Mouse (Mus musculus) midbrain, embryonic 14.5 days (tissue): Measurements from ENCODE around the gene Cdk10. TPM values are rescaled to one million over a fixed set of nuclear protein-coding genes. Genes with fewer than 3 reads are reported as not detected.

Experiments used
- ATAC-seq: fragments of 200-750 bp; cut with Nextera tagmentation; 2 replicates; pipeline ENCODE4 v1.8.0; 2017; ENCODE audit warnings: moderate number of reproducible peaks, moderate library complexity; ENCODE audit not compliant: low FRiP score, low TSS enrichment
- DNase-seq: peaks from one replicate; pipeline ENCODE4 v3.0.0-alpha.2; 2015
- H3K27ac ChIP-seq: fragments of 300-500 bp; sonication (generic); replicated peaks from 2 replicates; pipeline ENCODE4 v1.5.1; 2014; ENCODE audit warnings: mild to moderate bottlenecking, low read depth, low read length, moderate library complexity
- H3K27me3 ChIP-seq: fragments of 300-500 bp; sonication (generic); 2 replicates; pipeline ENCODE4 v1.6.1; 2014; ENCODE audit warnings: low read length, control low read depth, mixed read lengths; ENCODE audit not compliant: control insufficient read depth, insufficient read depth
- H3K36me3 ChIP-seq: fragments of 300-500 bp; sonication (generic); 2 replicates; pipeline ENCODE4 v1.6.1; 2014; ENCODE audit warnings: low read length, control low read depth; ENCODE audit not compliant: control insufficient read depth, insufficient read depth
- H3K4me1 ChIP-seq: fragments of 300-500 bp; sonication (generic); 2 replicates; pipeline ENCODE4 v1.6.1; 2014; ENCODE audit warnings: mild to moderate bottlenecking, antibody characterized with exemption, low read length, control low read depth; ENCODE audit not compliant: control insufficient read depth, insufficient read depth
- H3K4me2 ChIP-seq: fragments of 300-500 bp; sonication (generic); 2 replicates; pipeline ENCODE4 v1.6.1; 2014; ENCODE audit warnings: mild to moderate bottlenecking, low read length, moderate library complexity
- H3K4me3 ChIP-seq: fragments of 300-500 bp; sonication (generic); replicated peaks from 2 replicates; pipeline ENCODE4 v1.5.1; 2014; ENCODE audit warnings: low read depth, low read length
- H3K9ac ChIP-seq: fragments of 300-500 bp; sonication (generic); replicated peaks from 2 replicates; pipeline ENCODE4 v1.6.1; 2014; ENCODE audit warnings: mild to moderate bottlenecking, low read length, moderate library complexity
- H3K9me3 ChIP-seq: fragments of 300-500 bp; sonication (generic); 2 replicates; pipeline ENCODE4 v1.6.1; 2016; ENCODE audit warnings: low read length, control low read depth, mixed read lengths; ENCODE audit not compliant: control insufficient read depth
- WGBS: fragments of 180-500 bp; shearing (Covaris S2); extraction: QIAGEN DNeasy Blood & Tissue Kit; methylation state at CpG from one replicate; pipeline ENCODE4 v1.1.7; 2014; 5-methylcytosine and 5-hydroxymethylcytosine counted together
- polyA plus RNA-seq: library from polyadenylated mRNA; unstranded; fragments of >200 nt; fragmentation: Nextera tagmentation; extraction: Ambion mirVana; gene quantifications from 2 replicates; pipeline ENCODE4 v1.2.1, GENCODE M21; 2014

Cdk10 gene
- 53.9 and 62.6 TPM in 2 replicates for polyA plus RNA-seq

DNA sequence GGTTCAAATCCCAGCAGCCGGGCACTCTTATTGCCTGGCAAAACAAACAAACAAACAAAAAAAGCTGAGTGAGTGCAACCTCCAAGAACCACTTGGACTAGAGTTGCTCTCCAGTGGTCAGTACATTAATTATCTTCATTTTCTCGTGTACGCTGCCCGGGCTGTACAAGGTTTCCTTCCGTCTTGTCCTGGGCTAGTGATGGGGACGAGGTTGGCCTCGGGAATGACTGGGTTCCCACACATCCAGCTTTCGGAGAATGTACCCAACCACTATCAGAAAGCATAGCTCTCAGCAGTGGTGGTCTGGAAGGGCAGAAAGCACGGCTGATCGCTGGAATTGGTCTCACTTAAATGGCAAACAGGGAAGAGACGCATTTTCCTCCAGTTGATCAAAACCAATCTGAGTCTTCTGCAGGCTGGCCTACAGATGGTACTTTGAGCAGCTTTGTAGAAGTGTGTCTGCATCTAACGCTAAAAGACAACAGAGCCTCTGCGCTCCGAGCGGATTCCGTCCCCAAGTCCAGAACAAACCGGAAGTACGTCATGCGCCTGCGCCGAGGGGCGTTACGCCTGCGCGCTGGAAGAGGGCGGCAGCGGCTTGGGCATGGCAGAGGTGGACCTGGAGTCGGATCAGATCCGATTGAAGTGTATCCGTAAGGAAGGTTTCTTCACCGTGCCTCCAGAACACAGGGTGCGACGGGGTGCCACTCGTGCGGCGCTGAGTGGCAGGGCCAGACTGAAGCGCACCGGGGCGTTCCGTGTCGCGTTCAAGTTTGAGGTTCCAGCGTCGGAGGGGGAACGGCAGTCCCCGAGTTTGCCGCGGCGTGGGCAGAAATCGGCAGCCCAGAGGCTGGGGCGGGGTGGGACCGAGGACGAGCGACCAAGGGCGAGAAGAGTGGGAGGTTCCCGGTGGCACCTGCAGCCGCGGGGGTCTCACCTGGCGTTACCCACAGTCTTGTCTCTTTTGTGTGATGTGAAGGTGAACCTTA, at the start of gene Cdk10:
TSS of gene Cdk10 (plus strand) at position 565 of the 989 bp plus-strand sequence.
- H3K36me3 ChIP-seq, result peaks cover 21% of the 10 kb centered on the region
- WGBS, result 5% methylated on average over 59 of the region's 59 CpGs

DNA sequence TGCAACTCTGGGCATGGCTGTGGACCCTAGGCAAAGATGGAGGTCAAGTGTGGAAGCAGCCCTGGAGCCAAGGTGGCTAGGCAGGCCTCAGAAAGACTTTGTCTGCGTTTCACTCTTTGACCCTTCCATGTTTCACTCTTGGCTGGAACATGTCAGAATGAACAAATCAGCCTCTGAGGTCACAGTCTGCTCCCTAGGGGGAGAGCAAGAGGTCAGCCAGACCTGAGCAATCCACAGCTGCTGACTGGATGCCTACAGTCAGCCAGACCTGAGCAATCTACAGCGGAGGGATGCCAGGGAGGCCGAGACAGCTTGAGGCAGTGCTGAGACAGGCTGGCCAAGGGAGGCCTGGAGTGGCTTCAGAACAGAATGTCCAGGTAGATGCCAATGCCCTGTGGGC, 43.3 kb upstream of the Cdk10 start:
- Histone ChIP-seq H3K9ac (no peak overlapping the region), H3K9me3 (no peaks in the 10 kb centered on the region; the same call in 1 of the 2 replicates), H3K4me3 (no peak overlapping the region), H3K27me3 (no peaks in the 10 kb centered on the region), H3K4me2 (no peak overlapping the region), H3K36me3 (no peaks in the 10 kb centered on the region), H3K27ac (no peak overlapping the region), H3K4me1 (no peaks in the 10 kb centered on the region)
- WGBS, result 84% methylated on average over 3 of the region's 3 CpGs
- DNase-seq (no peak), ATAC-seq (no peak)

More for the DNA sequence above, at the start of gene Cdk10:
- DNase-seq (peak; percentile 97), ATAC-seq (peak; percentile 86)
- Histone ChIP-seq H3K9me3 (no peaks in the 10 kb centered on the region), H3K4me3 (peak within 1 kb of the TSS; percentile 77), H3K4me1 (peaks cover 9% of the 10 kb centered on the region), H3K27ac (peak within 1 kb of the TSS; percentile 84), H3K4me2 (peak within 1 kb of the TSS; percentile 97), H3K27me3 (no peaks in the 10 kb centered on the region), H3K9ac (peak within 1 kb of the TSS; percentile 80)

DNA sequence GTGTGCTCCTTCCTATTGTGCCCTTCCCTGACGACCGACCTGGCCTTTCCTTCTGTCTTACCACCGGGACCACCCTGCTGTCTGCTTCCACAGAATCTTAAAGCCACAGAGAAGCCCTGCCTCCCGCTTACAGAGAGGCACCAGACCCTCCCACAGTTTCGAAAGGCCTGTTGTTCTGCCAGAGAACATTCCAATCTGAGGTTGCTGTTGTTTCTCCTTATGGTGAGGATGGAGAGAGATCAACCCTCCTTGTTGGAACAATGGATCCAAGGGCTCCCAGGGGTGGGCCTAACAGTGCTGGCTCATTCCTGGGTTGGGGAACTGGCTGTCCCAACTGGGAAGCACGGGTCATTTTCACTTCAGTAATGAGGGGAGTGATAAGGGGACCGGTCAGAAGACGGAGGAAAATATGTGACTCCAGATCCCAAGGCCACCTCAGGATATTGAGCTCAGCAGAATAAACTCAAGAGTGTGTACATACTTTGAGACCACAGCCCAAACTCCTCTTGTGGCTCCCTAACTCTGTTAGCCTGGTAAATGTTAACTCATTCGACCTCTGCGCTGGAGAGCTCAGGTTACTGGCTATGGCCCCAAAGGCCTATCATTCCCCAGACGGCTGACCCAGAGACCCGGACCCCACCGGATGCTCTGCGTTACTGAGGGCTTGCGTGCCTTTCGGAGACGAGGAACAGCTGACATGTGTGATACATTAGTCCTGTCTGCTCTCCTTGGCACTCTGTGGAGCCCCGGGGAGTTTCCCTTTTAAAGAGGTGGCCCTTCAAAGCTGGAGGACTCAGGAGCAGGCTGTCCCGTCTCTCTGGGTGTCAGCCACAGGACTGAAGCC, 38.9 kb upstream of the Cdk10 start, which contains the start of gene Dpep1:
TSS of gene Dpep1 (plus strand) at position 677 of the 844 bp plus-strand sequence.
- H3K27me3 ChIP-seq, result no peaks in the 10 kb centered on the region
- 61% methylated on average over 19 of the region's 19 CpGs for WGBS
- H3K4me1 ChIP-seq, result no peaks in the 10 kb centered on the region
- no peak within 1 kb of the TSS for H3K4me3 ChIP-seq
- no peaks in the 10 kb centered on the region for H3K9me3 ChIP-seq
- no peak within 1 kb of the TSS for H3K27ac ChIP-seq
- H3K9ac ChIP-seq, result no peak within 1 kb of the TSS
- no peak within 1 kb of the TSS for H3K4me2 ChIP-seq
- ATAC-seq (no peak), DNase-seq (no peak)
- H3K36me3 ChIP-seq, result no peaks in the 10 kb centered on the region

DNA sequence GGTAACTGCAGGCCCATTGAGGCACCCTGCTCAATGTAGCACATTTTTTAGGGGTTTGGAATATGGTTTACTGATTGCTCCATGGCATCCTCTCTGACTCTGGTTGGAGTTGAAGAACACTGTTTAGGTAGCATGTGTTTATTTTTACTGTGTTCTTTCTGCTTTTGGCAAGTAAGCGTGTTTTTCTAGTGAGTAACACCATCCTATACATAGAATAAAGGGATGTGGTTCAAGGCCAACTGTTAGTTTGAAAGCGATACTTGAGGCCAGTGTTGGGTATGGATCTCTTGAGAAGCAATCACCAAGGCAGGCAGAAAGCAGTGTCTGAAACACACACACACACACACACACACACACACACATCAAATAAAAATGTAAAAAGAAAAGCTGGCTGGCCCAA, 36.6 kb upstream of the Cdk10 start:
- no peaks in the 10 kb centered on the region for H3K27me3 ChIP-seq
- H3K4me2 ChIP-seq, result no peak overlapping the region
- no peak overlapping the region for H3K4me3 ChIP-seq
- H3K36me3 ChIP-seq, result no peaks in the 10 kb centered on the region
- H3K9me3 ChIP-seq, result no peaks in the 10 kb centered on the region
- ATAC-seq (no peak), DNase-seq (no peak)
- 92% methylated on average over 2 of the region's 2 CpGs for WGBS
- H3K4me1 ChIP-seq, result no peaks in the 10 kb centered on the region
- H3K9ac ChIP-seq, result no peak overlapping the region
- no peak overlapping the region for H3K27ac ChIP-seq

GRCm38 (mm10) chr8:123188841-123189240, 35.8 kb upstream of the Cdk10 start:
- Histone ChIP-seq H3K9me3 (no peaks in the 10 kb centered on the region), H3K27me3 (no peaks in the 10 kb centered on the region), H3K36me3 (no peaks in the 10 kb centered on the region), H3K4me2 (no peak overlapping the region), H3K27ac (no peak overlapping the region), H3K4me1 (no peaks in the 10 kb centered on the region), H3K4me3 (no peak overlapping the region), H3K9ac (no peak overlapping the region)
- ATAC-seq (no peak), DNase-seq (no peak)
- WGBS, result 81% methylated on average over 7 of the region's 7 CpGs

- no peak overlapping the region for H3K4me3 ChIP-seq
- no peaks in the 10 kb centered on the region for H3K27me3 ChIP-seq
- ATAC-seq, result no peak
- H3K27ac ChIP-seq, result no peak overlapping the region
- no peaks in the 10 kb centered on the region for H3K36me3 ChIP-seq
- WGBS, result 6% methylated on average over 9 of the region's 9 CpGs
- H3K4me1 ChIP-seq, result no peaks in the 10 kb centered on the region
- H3K9me3 ChIP-seq, result no peaks in the 10 kb centered on the region
- H3K4me2 ChIP-seq, result no peak overlapping the region
- DNase-seq, result peak; percentile 78
- no peak overlapping the region for H3K9ac ChIP-seq
Measured at GRCm38 (mm10) chr8:123190678-123191077, 34.0 kb upstream of the Cdk10 start.

DNA sequence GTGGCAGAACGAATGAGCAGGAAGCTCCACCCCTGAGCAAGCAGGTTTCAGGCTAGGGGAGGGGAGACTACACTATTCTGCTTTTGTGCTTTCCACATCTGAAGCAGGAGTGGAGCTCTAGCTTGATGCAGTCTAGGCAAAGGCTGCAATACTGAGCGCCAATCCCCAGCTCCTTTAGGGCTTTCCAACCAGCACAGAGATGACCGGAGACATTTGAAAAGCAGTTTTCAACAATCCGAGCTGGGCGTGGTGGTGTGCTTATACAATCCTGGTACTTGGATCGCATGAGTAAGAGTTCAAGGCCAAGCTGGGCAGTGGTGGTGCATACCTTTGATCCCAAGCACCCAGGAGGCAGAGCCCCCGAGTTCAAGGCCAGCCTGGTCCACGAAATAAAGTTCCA, 32.7 kb upstream of the Cdk10 start:
- Histone ChIP-seq H3K36me3 (no peaks in the 10 kb centered on the region), H3K4me1 (no peaks in the 10 kb centered on the region), H3K4me3 (no peak overlapping the region), H3K27me3 (no peaks in the 10 kb centered on the region), H3K4me2 (no peak overlapping the region), H3K27ac (no peak overlapping the region), H3K9me3 (no peaks in the 10 kb centered on the region), H3K9ac (no peak overlapping the region)
- no peak for ATAC-seq
- DNase-seq, result no peak
- 57% methylated on average over 8 of the region's 8 CpGs for WGBS

- Histone ChIP-seq H3K36me3 (no peaks in the 10 kb centered on the region), H3K9ac (no peak overlapping the region), H3K4me3 (no peak overlapping the region), H3K27me3 (no peaks in the 10 kb centered on the region), H3K4me1 (no peaks in the 10 kb centered on the region), H3K4me2 (no peak overlapping the region), H3K9me3 (no peaks in the 10 kb centered on the region), H3K27ac (no peak overlapping the region)
- 89% methylated on average over 9 of the region's 9 CpGs for WGBS
- no peak for ATAC-seq
- DNase-seq, result no peak
Measured at GRCm38 (mm10) chr8:123193771-123194170, 30.9 kb upstream of the Cdk10 start.
